Mouse (Mus musculus) kidney, adult 2 months (tissue): Measurements from ENCODE around the gene Nprl2. TPM values are rescaled to one million over a fixed set of nuclear protein-coding genes. Genes with fewer than 3 reads are reported as not detected.

Source experiments
- DNase-seq: peaks from one replicate; pipeline ENCODE4 v3.0.0; 2021
- H3K27ac ChIP-seq: fragments of 200-500 bp; 2 replicates; pipeline ENCODE4 v1.5.1; 2012; ENCODE audit warnings: low read depth, low read length, control low read depth, inconsistent platforms; ENCODE audit not compliant: insufficient read depth
- H3K27me3 ChIP-seq: fragments of 200-500 bp; replicated peaks from 2 replicates; pipeline ENCODE4 v1.6.1; 2012; ENCODE audit warnings: mild to moderate bottlenecking, moderate library complexity, low read length, inconsistent platforms; ENCODE audit not compliant: control insufficient read depth, insufficient read depth
- H3K36me3 ChIP-seq: fragments of 200-500 bp; 2 replicates; pipeline ENCODE4 v1.6.1; 2012; ENCODE audit warnings: mild to moderate bottlenecking, moderate library complexity, low read length, inconsistent platforms; ENCODE audit not compliant: control insufficient read depth, insufficient read depth
- H3K4me1 ChIP-seq: fragments of 200-500 bp; 2 replicates; pipeline ENCODE4 v1.6.1; 2011; ENCODE audit warnings: low read length; ENCODE audit not compliant: control insufficient read depth, insufficient read depth
- H3K4me3 ChIP-seq: fragments of 200-500 bp; 2 replicates; pipeline ENCODE4 v1.5.1; 2011; ENCODE audit warnings: mild to moderate bottlenecking, low read depth, low read length, control low read depth; ENCODE audit not compliant: insufficient read depth
- CTCF ChIP-seq: fragments of 200-500 bp; conservative IDR thresholded peaks from 2 replicates; pipeline ENCODE4 v1.5.1; 2011; ENCODE audit warnings: low read depth, mild to moderate bottlenecking, control low read depth, low read length, moderate library complexity, mixed read lengths; ENCODE audit not compliant: insufficient read depth, insufficient read length
- POLR2A ChIP-seq: fragments of 200-500 bp; IDR thresholded peaks from one replicate; pipeline ENCODE4 v1.6.1; 2011; ENCODE audit warnings: low read depth, low read length, control low read depth
- WGBS: fragments of 180-500 bp; shearing (Covaris S2); methylation state at CpG from one replicate; pipeline ENCODE4 v1.1.7; 2018; 5-methylcytosine and 5-hydroxymethylcytosine counted together
- polyA plus RNA-seq: library from polyadenylated mRNA; depleted of rRNA; stranded (reverse); fragments of >200 nt; gene quantifications from 2 replicates; pipeline ENCODE4 v1.2.3, GENCODE M21; 2012

Gene Nprl2
- polyA plus RNA-seq, 1 experiment = 61.5 TPM

GRCm38 (mm10) chr9:107520331-107520730 is 21.7 kb upstream of the Nprl2 start:
- Histone ChIP-seq H3K27me3 (no peaks in the 10 kb centered on the region), H3K27ac (no peak overlapping the region), H3K36me3 (no peaks in the 10 kb centered on the region), H3K4me1 (no peaks in the 10 kb centered on the region), H3K4me3 (no peak overlapping the region)
- 76% methylated on average over 6 of the region's 6 CpGs for WGBS
- TF ChIP-seq POLR2A = no peak
- no peak for DNase-seq

GRCm38 (mm10) chr9:107521190-107521589 is 20.8 kb upstream of the Nprl2 start:
- H3K27me3 ChIP-seq = no peaks in the 10 kb centered on the region
- H3K4me3 ChIP-seq = no peak overlapping the region
- no peak for DNase-seq
- no peaks in the 10 kb centered on the region for H3K36me3 ChIP-seq
- no peaks in the 10 kb centered on the region for H3K4me1 ChIP-seq
- TF ChIP-seq CTCF = no peak
- no peak for TF ChIP-seq POLR2A
- 68% methylated on average over 5 of the region's 5 CpGs for WGBS
- no peak overlapping the region for H3K27ac ChIP-seq

GRCm38 (mm10) chr9:107521711-107522399 is 20.2 kb upstream of the Nprl2 start:
- H3K27me3 ChIP-seq = no peaks in the 10 kb centered on the region
- no peak for DNase-seq
- no peak for TF ChIP-seq CTCF
- H3K4me1 ChIP-seq = no peaks in the 10 kb centered on the region
- 28% methylated on average over 25 of the region's 25 CpGs for WGBS
- H3K36me3 ChIP-seq = no peaks in the 10 kb centered on the region
- no peak overlapping the region for H3K4me3 ChIP-seq
- H3K27ac ChIP-seq = no peak overlapping the region

GRCm38 (mm10) chr9:107522400-107522711 is 19.7 kb upstream of the Nprl2 start:
- 38% methylated on average over 2 of the region's 2 CpGs for WGBS
- Histone ChIP-seq H3K4me3 (no peak overlapping the region), H3K4me1 (no peaks in the 10 kb centered on the region), H3K27ac (no peak overlapping the region), H3K36me3 (no peaks in the 10 kb centered on the region), H3K27me3 (no peaks in the 10 kb centered on the region)
- no peak for DNase-seq
- TF ChIP-seq CTCF (no peak), POLR2A (no peak)

GRCm38 (mm10) chr9:107526198-107527026 is 15.6 kb upstream of the Nprl2 start:
- no peaks in the 10 kb centered on the region for H3K36me3 ChIP-seq
- 6% methylated on average over 44 of the region's 44 CpGs for WGBS
- TF ChIP-seq POLR2A (no peak), CTCF (no peak)
- H3K27me3 ChIP-seq = no peaks in the 10 kb centered on the region
- H3K4me3 ChIP-seq = peak overlapping the region; percentile 17; the same call in 1 of the 2 replicates
- no peaks in the 10 kb centered on the region; the same call in 1 of the 2 replicates for H3K4me1 ChIP-seq
- H3K27ac ChIP-seq = no peak overlapping the region
- DNase-seq = peak; percentile 84

- H3K4me3 ChIP-seq = peak within 1 kb of the TSS; percentile 89
- 0 out of 2 replicates have a peak, but pooled peaks cover 2% of the 10 kb centered on the region for H3K36me3 ChIP-seq
- no peaks in the 10 kb centered on the region for H3K27me3 ChIP-seq
- under 1% methylated on average over 48 of the region's 48 CpGs for WGBS
- peak within 1 kb of the TSS; percentile 91 for H3K27ac ChIP-seq
- peak; percentile 98 for DNase-seq
- peaks cover 13% of the 10 kb centered on the region; the same call in 1 of the 2 replicates for H3K4me1 ChIP-seq
- peak; percentile 49 for TF ChIP-seq POLR2A
- no peak for TF ChIP-seq CTCF
Observed at GRCm38 (mm10) chr9:107533791-107534407, 8.1 kb upstream of the Nprl2 start, which contains the start of gene Tmem115. Tmem115 (plus strand) TSS chr9:107533945.
